Mouse (Mus musculus) midbrain, embryonic 16.5 days (tissue): Measurements from ENCODE around the gene V1ra8. TPM values are rescaled to one million over a fixed set of nuclear protein-coding genes. Genes with fewer than 3 reads are reported as not detected.
"Not testable (repeated sequence)": the region's sequence is repeated elsewhere in the genome, so short reads cannot be mapped to it uniquely, and the experiment has no call there.

Experiments used
- ATAC-seq: fragments of 200-750 bp; cut with Nextera tagmentation; 2 replicates; pipeline ENCODE4 v1.8.0; 2017; ENCODE audit warnings: moderate TSS enrichment
- H3K27ac ChIP-seq: fragments of 300-500 bp; sonication (generic); 2 replicates; pipeline ENCODE4 v1.5.1; 2014; ENCODE audit warnings: mild to moderate bottlenecking, low read length, mixed read lengths
- H3K27me3 ChIP-seq: fragments of 300-500 bp; sonication (generic); 2 replicates; pipeline ENCODE4 v1.6.1; 2014; ENCODE audit warnings: low read depth, low read length, mixed read lengths; ENCODE audit not compliant: control insufficient read depth, insufficient read depth
- H3K36me3 ChIP-seq: fragments of 300-500 bp; sonication (generic); 2 replicates; pipeline ENCODE4 v1.6.1; 2014; ENCODE audit warnings: mild to moderate bottlenecking, low read length, moderate library complexity, mixed read lengths; ENCODE audit not compliant: control insufficient read depth, insufficient read depth
- H3K4me1 ChIP-seq: fragments of 300-500 bp; sonication (generic); 2 replicates; pipeline ENCODE4 v1.6.1; 2014; ENCODE audit warnings: mild to moderate bottlenecking, low read length, mixed read lengths; ENCODE audit not compliant: control insufficient read depth, insufficient read depth
- H3K4me2 ChIP-seq: fragments of 300-500 bp; sonication (generic); 2 replicates; pipeline ENCODE4 v1.6.1; 2014; ENCODE audit warnings: mild to moderate bottlenecking, low read length, mixed read lengths
- H3K4me3 ChIP-seq: fragments of 300-500 bp; sonication (generic); 2 replicates; pipeline ENCODE4 v1.5.1; 2014; ENCODE audit warnings: low read depth, mild to moderate bottlenecking, low read length, moderate library complexity, mixed read lengths
- H3K9ac ChIP-seq: fragments of 300-500 bp; sonication (generic); 2 replicates; pipeline ENCODE4 v1.6.1; 2014; ENCODE audit warnings: low read depth, low read length, mixed read lengths
- H3K9me3 ChIP-seq: fragments of 300-500 bp; sonication (generic); replicated peaks from 2 replicates; pipeline ENCODE4 v1.6.1; 2014; ENCODE audit warnings: mild to moderate bottlenecking, low read length, mixed read lengths; ENCODE audit not compliant: control insufficient read depth, poor library complexity, severe bottlenecking
- WGBS: fragments of 180-500 bp; shearing (Covaris S2); extraction: QIAGEN DNeasy Blood & Tissue Kit; methylation state at CpG from one replicate; pipeline ENCODE4 v1.1.7; 2014; 5-methylcytosine and 5-hydroxymethylcytosine counted together
- polyA plus RNA-seq: library from polyadenylated mRNA; unstranded; fragments of >200 nt; fragmentation: Nextera tagmentation; extraction: Ambion mirVana; gene quantifications from 2 replicates; pipeline ENCODE4 v1.2.1, GENCODE M21; 2015

V1ra8 gene
- not detected in 2 replicates for polyA plus RNA-seq

DNA sequence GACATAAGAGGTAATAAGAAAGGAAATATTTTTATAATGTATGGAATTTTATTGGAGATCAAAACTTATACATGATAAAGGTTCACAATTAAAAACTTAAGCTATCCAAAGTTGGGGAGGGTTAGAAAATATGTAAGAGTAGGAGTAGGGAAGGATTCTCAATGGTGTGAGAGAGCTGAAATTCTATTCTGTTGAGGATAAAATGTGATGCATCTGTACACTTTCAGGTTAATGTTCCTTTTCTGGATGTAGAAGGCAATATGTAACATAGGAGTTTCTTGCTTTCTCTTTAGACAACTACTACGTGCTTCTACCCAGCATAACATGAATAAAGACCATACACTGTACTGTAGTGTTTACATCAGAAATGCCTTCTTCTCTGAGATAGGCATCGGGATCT lies at the start of gene V1ra8:
Gene V1ra8, plus strand, starts transcription at position 301 of the 400 bp plus-strand sequence.
- not testable (repeated sequence) for H3K9ac ChIP-seq, H3K27ac ChIP-seq, H3K4me3 ChIP-seq, H3K4me2 ChIP-seq, H3K27me3 ChIP-seq, H3K4me1 ChIP-seq, H3K9me3 ChIP-seq, H3K36me3 ChIP-seq, ATAC-seq
- 90% methylated on average over 2 of the region's 2 CpGs for WGBS

DNA sequence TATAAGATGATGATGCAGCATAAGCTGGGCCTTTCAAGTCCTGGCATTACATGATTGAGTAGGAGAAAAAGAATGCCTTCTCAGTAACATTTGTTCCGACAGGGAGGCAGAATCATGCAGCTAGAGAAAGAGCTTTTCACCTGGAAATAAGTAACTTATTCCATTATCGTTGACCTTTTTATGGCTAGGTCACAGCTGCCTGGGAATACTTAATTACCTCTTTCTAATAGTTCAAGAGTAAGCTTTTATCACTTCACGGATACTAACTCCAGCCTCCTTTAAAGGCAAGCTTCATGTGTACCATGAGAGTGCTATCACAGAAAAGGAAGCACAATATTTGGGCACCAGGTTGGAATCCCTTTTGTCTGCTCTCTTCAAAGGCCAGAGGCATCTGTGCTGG lies 42.5 kb upstream of the V1ra8 start:
- Histone ChIP-seq H3K4me3 (no peak overlapping the region), H3K9ac (no peak overlapping the region), H3K9me3 (0 out of 2 replicates have a peak, but pooled peaks cover 2% of the 10 kb centered on the region), H3K36me3 (no peaks in the 10 kb centered on the region), H3K27ac (no peak overlapping the region), H3K27me3 (no peaks in the 10 kb centered on the region), H3K4me2 (no peak overlapping the region), H3K4me1 (no peaks in the 10 kb centered on the region)
- WGBS = 86% methylated on average over 3 of the region's 3 CpGs
- no peak for ATAC-seq

DNA sequence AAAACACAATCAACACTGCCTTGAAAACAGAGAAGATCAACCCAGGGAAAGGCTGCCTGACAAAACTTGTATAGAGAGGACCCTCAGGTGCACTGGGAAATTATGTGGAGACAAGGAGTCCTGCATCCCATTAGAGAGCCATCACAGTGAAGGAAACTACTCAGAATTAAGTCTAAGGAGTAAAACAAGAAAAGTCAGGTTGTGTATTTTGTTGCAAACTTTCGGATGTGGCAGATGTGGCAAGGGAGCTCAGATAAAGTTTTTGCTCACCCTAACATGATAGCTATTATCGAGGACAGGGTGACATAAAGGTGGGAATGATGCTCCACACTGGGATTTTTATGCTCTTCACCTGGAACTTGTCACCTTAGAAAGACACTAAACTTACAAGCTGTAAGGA lies 28.1 kb upstream of the V1ra8 start, which contains the start of gene Vmn1r52:
Gene Vmn1r52, plus strand, starts transcription at position 301 of the 400 bp plus-strand sequence.
- Histone ChIP-seq H3K4me1 (no peaks in the 10 kb centered on the region), H3K9me3 (0 out of 2 replicates have a peak, but pooled peaks cover 3% of the 10 kb centered on the region), H3K27ac (no peak within 1 kb of the TSS), H3K27me3 (no peaks in the 10 kb centered on the region), H3K4me3 (no peak within 1 kb of the TSS), H3K9ac (no peak within 1 kb of the TSS), H3K4me2 (no peak within 1 kb of the TSS), H3K36me3 (no peaks in the 10 kb centered on the region)
- 79% methylated on average over 2 of the region's 2 CpGs for WGBS
- no peak for ATAC-seq

DNA sequence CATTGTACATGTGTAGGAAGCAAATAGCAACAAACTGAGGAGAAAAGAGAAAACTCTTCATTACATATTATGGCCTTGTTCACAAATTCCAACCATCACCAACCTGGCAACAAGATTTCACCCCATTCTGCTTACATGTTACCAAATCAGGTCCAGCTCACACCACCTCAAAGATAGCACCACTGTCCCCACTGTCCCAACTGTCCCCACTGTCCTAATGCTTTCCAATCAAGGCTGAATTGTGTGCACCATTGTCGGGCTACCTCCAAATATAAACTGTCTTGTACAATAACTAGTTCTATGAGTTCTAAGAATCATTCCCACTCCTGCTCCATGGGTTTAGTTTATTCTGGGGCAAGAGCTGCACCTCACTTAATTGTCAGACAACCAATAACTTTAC lies 21.7 kb downstream of the V1ra8 start, which contains the start of gene Vmn1r53:
Gene Vmn1r53, minus strand, starts transcription at position 101 of the 400 bp plus-strand sequence.
- 81% methylated on average over 1 of the region's 1 CpGs for WGBS
- Histone ChIP-seq H3K9ac (no peak within 1 kb of the TSS), H3K4me2 (no peak within 1 kb of the TSS), H3K27me3 (no peaks in the 10 kb centered on the region), H3K36me3 (no peaks in the 10 kb centered on the region), H3K9me3 (no peaks in the 10 kb centered on the region), H3K4me1 (no peaks in the 10 kb centered on the region), H3K4me3 (no peak within 1 kb of the TSS), H3K27ac (no peak within 1 kb of the TSS)
- ATAC-seq = no peak

DNA sequence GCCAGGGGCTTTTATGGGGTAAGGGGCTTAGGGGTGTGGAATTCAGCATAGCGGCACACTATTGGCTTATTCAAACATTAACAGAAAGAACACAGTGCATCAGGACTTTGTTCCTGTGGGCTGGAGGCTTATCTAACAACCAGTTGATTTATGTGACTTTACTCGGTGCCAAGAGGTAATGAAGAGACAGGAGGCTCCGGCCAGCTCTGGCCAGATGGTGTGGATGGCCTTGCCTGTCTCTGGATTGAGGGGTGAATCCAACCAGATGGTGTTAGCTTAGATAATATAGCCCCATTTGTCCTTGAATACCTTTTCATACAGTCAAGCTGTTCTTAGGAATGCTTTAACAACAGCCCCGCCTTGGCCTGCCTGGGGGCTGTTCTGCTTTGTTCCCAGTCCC lies 29.5 kb downstream of the V1ra8 start:
- H3K4me2 ChIP-seq = not testable (repeated sequence)
- 94% methylated on average over 4 of the region's 4 CpGs for WGBS

DNA sequence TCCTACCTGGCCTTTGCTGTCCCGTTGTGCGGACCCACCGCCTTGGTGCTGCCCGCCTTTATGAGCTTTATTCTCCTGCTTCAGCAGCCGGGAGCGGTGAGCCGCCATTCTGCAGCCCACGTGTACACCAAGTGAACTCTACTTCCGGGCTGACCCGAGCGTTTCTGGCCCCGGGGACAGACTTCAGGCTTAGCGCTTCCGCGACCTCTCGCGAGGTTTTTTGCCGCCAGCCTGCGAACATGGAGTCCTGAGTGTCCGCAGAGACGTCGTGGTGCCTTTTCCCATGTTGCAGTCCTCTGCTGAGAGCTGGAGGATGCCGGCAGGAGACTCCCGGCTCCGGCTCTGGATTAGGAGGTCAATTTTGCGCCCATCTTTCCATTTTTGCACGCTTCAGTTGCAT lies 30.1 kb downstream of the V1ra8 start:
- H3K4me2 ChIP-seq = no peak overlapping the region
- no peaks in the 10 kb centered on the region for H3K27me3 ChIP-seq

More for the DNA sequence above, 29.5 kb downstream of the V1ra8 start:
- not testable (repeated sequence) for H3K27me3 ChIP-seq, H3K9ac ChIP-seq, H3K36me3 ChIP-seq, H3K4me1 ChIP-seq, H3K9me3 ChIP-seq, H3K4me3 ChIP-seq, H3K27ac ChIP-seq, ATAC-seq

DNA sequence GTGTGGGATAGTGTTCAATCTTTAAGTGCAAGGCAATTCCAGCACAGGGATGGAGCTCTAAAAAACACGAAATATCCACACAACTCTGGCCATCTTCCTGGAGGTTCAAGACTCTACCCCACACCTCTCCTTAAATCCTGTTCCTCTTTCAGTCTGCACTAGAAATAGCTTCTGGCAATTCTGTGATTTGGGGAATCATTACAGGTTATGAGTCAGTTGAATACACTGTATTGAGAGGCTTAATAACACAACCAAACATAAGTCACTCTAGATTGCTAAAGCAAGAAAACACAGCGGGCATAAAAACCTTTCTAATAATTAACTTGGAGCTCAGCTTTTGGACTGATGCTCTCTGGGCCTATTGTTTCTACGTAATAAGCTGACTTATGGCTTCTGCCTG lies 41.4 kb downstream of the V1ra8 start:
- no peak overlapping the region for H3K4me3 ChIP-seq
- 82% methylated on average over 3 of the region's 3 CpGs for WGBS
- no peak overlapping the region for H3K27ac ChIP-seq
- no peaks in the 10 kb centered on the region for H3K36me3 ChIP-seq
- no peak for ATAC-seq
- no peaks in the 10 kb centered on the region for H3K27me3 ChIP-seq
- H3K9ac ChIP-seq = no peak overlapping the region
- H3K4me1 ChIP-seq = no peaks in the 10 kb centered on the region
- no peaks in the 10 kb centered on the region for H3K9me3 ChIP-seq
- H3K4me2 ChIP-seq = no peak overlapping the region

More for the DNA sequence above, 30.1 kb downstream of the V1ra8 start:
- Histone ChIP-seq H3K4me1 (no peaks in the 10 kb centered on the region), H3K9me3 (no peaks in the 10 kb centered on the region; the same call in 1 of the 2 replicates), H3K9ac (no peak overlapping the region), H3K4me3 (no peak overlapping the region), H3K27ac (no peak overlapping the region), H3K36me3 (no peaks in the 10 kb centered on the region)
- WGBS = 60% methylated on average over 27 of the region's 27 CpGs
- no peak for ATAC-seq

DNA sequence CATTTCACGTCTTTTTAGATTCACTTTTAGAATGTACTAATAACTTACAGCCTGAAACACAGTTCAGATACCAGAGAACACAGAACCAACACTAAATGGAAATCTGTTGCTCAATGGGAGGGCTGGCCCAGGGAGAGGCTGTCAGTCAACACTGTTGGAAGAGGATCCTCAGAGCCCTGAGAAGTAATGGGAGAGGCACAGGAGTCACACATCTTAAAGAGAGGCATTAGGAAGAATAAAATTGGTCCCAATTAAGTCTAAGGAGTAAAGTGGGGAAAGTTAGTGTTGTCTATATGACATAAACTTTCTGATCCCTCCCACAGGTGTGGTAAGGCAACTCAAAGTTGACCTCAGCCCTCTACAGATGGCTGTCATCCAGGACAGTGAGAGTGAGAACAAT lies 43.4 kb downstream of the V1ra8 start, which contains the start of gene Vmn1r54:
Gene Vmn1r54, plus strand, starts transcription at position 301 of the 400 bp plus-strand sequence.
- no peak for ATAC-seq
- Histone ChIP-seq H3K9me3 (no peaks in the 10 kb centered on the region), H3K27me3 (no peaks in the 10 kb centered on the region), H3K4me3 (no peak within 1 kb of the TSS), H3K4me2 (no peak within 1 kb of the TSS), H3K9ac (no peak within 1 kb of the TSS), H3K27ac (no peak within 1 kb of the TSS), H3K4me1 (no peaks in the 10 kb centered on the region), H3K36me3 (no peaks in the 10 kb centered on the region)
- 90% methylated on average over 1 of the region's 1 CpGs for whole genome bisulfite sequencing
